Mouse (Mus musculus): ENCODE measurements around the gene Zc3h18. TPM values are rescaled to one million over a fixed set of nuclear protein-coding genes. Genes with fewer than 3 reads are reported as not detected.

Gene Zc3h18
- polyA plus RNA-seq, 1 experiment from 2014 or later: 20.2 TPM

- Histone ChIP-seq H3K36me3 (ENCODE audit: insufficient read depth, low read length) (no peaks in the 10 kb centered on the region), H3K9ac (replicated peaks; ENCODE audit: low read depth) (no peak overlapping the region), H3K27me3 (replicated peaks; ENCODE audit: insufficient read depth, low read length) (no peaks in the 10 kb centered on the region), H3K27ac (ENCODE audit: low read length) (no peak overlapping the region), H3K4me1 (ENCODE audit: insufficient read depth, low read depth, low read length) (peaks cover 8% of the 10 kb centered on the region; the same call in 1 of the 2 replicates), H3K4me2 (replicated peaks; ENCODE audit: low read depth, low read length) (peak overlapping the region; percentile 40), H3K9me3 (ENCODE audit: low read length) (no peaks in the 10 kb centered on the region), H3K4me3 (ENCODE audit: low read depth, low read length) (no peak overlapping the region)
- TF ChIP-seq CTCF (IDR thresholded peaks at IDR 0.05) (no peak), EP300 (IDR thresholded peaks at IDR 0.05) (no peak)
- peak; percentile 43 for DNase-seq (ENCODE audit: low spot score)
- WGBS: 0% methylated on average over 14 of the region's 14 CpGs
- peak; percentile 46 for ATAC-seq
Measured at GRCm38 (mm10) chr8:122343758-122344157, 32.7 kb upstream of the Zc3h18 start.

- Histone ChIP-seq H3K27ac (ENCODE audit: low read length) (no peak overlapping the region), H3K4me3 (ENCODE audit: low read depth, low read length) (no peak overlapping the region), H3K27me3 (replicated peaks; ENCODE audit: insufficient read depth, low read length) (no peaks in the 10 kb centered on the region), H3K36me3 (ENCODE audit: insufficient read depth, low read length) (no peaks in the 10 kb centered on the region), H3K4me1 (ENCODE audit: insufficient read depth, low read depth, low read length) (peaks cover 8% of the 10 kb centered on the region; the same call in 1 of the 2 replicates), H3K9me3 (ENCODE audit: low read length) (no peaks in the 10 kb centered on the region), H3K9ac (replicated peaks; ENCODE audit: low read depth) (no peak overlapping the region), H3K4me2 (replicated peaks; ENCODE audit: low read depth, low read length) (no peak overlapping the region; the same call in 1 of the 2 replicates)
- ATAC-seq (peak; percentile 52), DNase-seq (ENCODE audit: low spot score) (peak; percentile 42)
- no peak for TF ChIP-seq CTCF (IDR thresholded peaks at IDR 0.05)
- TF ChIP-seq EP300 (IDR thresholded peaks at IDR 0.05): no peak
- 0% methylated on average over 2 of the region's 5 CpGs for WGBS
Measured at GRCm38 (mm10) chr8:122344219-122344618, 32.2 kb upstream of the Zc3h18 start.

- WGBS: 53% methylated on average over 10 of the region's 12 CpGs
- no peak for ATAC-seq
- Histone ChIP-seq H3K4me1 (ENCODE audit: insufficient read depth, low read depth, low read length) (peaks cover 8% of the 10 kb centered on the region; the same call in 1 of the 2 replicates), H3K9me3 (ENCODE audit: low read length) (no peaks in the 10 kb centered on the region), H3K27ac (ENCODE audit: low read length) (no peak overlapping the region), H3K36me3 (ENCODE audit: insufficient read depth, low read length) (no peaks in the 10 kb centered on the region), H3K4me2 (replicated peaks; ENCODE audit: low read depth, low read length) (no peak overlapping the region), H3K4me3 (ENCODE audit: low read depth, low read length) (no peak overlapping the region), H3K27me3 (replicated peaks; ENCODE audit: insufficient read depth, low read length) (no peaks in the 10 kb centered on the region), H3K9ac (replicated peaks; ENCODE audit: low read depth) (no peak overlapping the region)
- DNase-seq (ENCODE audit: low spot score): no peak
- TF ChIP-seq CTCF (IDR thresholded peaks at IDR 0.05): no peak
- TF ChIP-seq EP300 (IDR thresholded peaks at IDR 0.05): no peak
Measured at GRCm38 (mm10) chr8:122345181-122346095, 31.0 kb upstream of the Zc3h18 start.

GRCm38 (mm10) chr8:122347811-122348552 lies 28.4 kb upstream of the Zc3h18 start:
- WGBS: 47% methylated on average over 5 of the region's 5 CpGs
- H3K4me1 ChIP-seq (ENCODE audit: insufficient read depth, low read depth, low read length): peaks cover 5% of the 10 kb centered on the region; the same call in 1 of the 2 replicates
- H3K4me3 ChIP-seq (ENCODE audit: low read depth, low read length): no peak overlapping the region
- no peaks in the 10 kb centered on the region for H3K27me3 ChIP-seq (replicated peaks; ENCODE audit: insufficient read depth, low read length)
- H3K9me3 ChIP-seq (ENCODE audit: low read length): no peaks in the 10 kb centered on the region
- no peak for ATAC-seq
- no peak for TF ChIP-seq EP300 (IDR thresholded peaks at IDR 0.05)
- H3K9ac ChIP-seq (replicated peaks; ENCODE audit: low read depth): no peak overlapping the region
- no peaks in the 10 kb centered on the region for H3K36me3 ChIP-seq (ENCODE audit: insufficient read depth, low read length)
- no peak for DNase-seq (ENCODE audit: low spot score)
- no peak overlapping the region for H3K4me2 ChIP-seq (replicated peaks; ENCODE audit: low read depth, low read length)
- no peak overlapping the region for H3K27ac ChIP-seq (ENCODE audit: low read length)

- DNase-seq (ENCODE audit: low spot score): no peak
- H3K27ac ChIP-seq (ENCODE audit: low read length): no peak overlapping the region
- no peaks in the 10 kb centered on the region for H3K36me3 ChIP-seq (ENCODE audit: insufficient read depth, low read length)
- H3K4me3 ChIP-seq (ENCODE audit: low read depth, low read length): no peak overlapping the region
- H3K9me3 ChIP-seq (ENCODE audit: low read length): no peaks in the 10 kb centered on the region
- no peak overlapping the region for H3K4me2 ChIP-seq (replicated peaks; ENCODE audit: low read depth, low read length)
- WGBS: 29% methylated on average over 15 of the region's 15 CpGs
- H3K9ac ChIP-seq (replicated peaks; ENCODE audit: low read depth): no peak overlapping the region
- TF ChIP-seq CTCF (IDR thresholded peaks at IDR 0.05): no peak
- no peak for TF ChIP-seq EP300 (IDR thresholded peaks at IDR 0.05)
- no peaks in the 10 kb centered on the region for H3K4me1 ChIP-seq (ENCODE audit: insufficient read depth, low read depth, low read length)
- ATAC-seq: no peak
- no peaks in the 10 kb centered on the region for H3K27me3 ChIP-seq (replicated peaks; ENCODE audit: insufficient read depth, low read length)
Measured at GRCm38 (mm10) chr8:122349357-122350297, 26.8 kb upstream of the Zc3h18 start.
